Comparison of ENCODE assay signal across 15 mouse cellular contexts in the genomic region with DNA sequence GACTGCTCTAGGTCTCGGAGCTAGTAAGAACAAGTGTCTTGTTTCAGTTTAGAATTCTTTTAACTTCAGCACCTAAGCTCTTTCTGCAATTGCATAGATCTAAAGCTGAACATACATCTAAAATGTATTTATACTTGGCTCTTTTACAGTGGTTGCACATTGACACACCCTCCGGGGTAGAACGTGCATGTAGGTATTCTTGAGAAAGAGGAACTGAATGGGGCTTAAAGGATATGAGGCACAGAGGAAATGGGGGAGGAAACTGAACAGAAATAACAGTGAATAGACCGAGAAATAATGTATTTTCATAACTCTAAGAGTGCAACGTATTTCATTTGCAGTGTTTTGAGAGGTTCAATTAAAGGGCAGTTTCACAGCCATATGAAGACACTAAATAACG. TPM values are rescaled to one million over a fixed set of nuclear protein-coding genes. Genes with fewer than 3 reads are reported as not detected.
A peak's percentile ranks its signal among the peaks of the same experiment; 100 is the strongest.
DNase-seq lines count a peak whose midpoint lies in the region; ATAC-seq and TF ChIP-seq lines count a peak whose summit lies in the region.
"Had no signal": no experiment of that assay in that cellular context is flagged by ENCODE, and none has a peak within 500 bp of the region (broad histone marks: within the 10 kb centered on the region; RNA-seq: fewer than 3 reads in every experiment).

No protein-coding gene starts in this region.

- no peak for TF ChIP-seq POLR2A in thymus, adult 2 months (IDR thresholded peaks at IDR 0.05; ENCODE audit: control insufficient read depth, extremely low read depth, insufficient read depth, low read length, poor library complexity)

- H3K4me3 ChIP-seq in heart, embryonic 15.5 days = no peak overlapping the region
- H3K4me3 ChIP-seq in thymus, adult 2 months (ENCODE audit: control insufficient read depth, insufficient read depth, low read length) = no peak overlapping the region
- H3K4me3 ChIP-seq: limb, embryonic 13.5 days; midbrain, embryonic 13.5 days; neural tube, embryonic 15.5 days had no signal

- H3K27me3 ChIP-seq in heart, embryonic 15.5 days = no peaks in the 10 kb centered on the region
- no peaks in the 10 kb centered on the region for H3K27me3 ChIP-seq in thymus, adult 2 months (ENCODE audit: control insufficient read depth, insufficient read depth, low read length)
- no peaks in the 10 kb centered on the region for H3K27me3 ChIP-seq in splenic B cell, adult 2 months (ENCODE audit: control insufficient read depth, insufficient read depth, low read length, poor library complexity, severe bottlenecking)
- H3K27me3 ChIP-seq: limb, embryonic 13.5 days; midbrain, embryonic 13.5 days; neural tube, embryonic 15.5 days had no signal

- no peak for DNase-seq in heart, adult 18-20 months
- DNase-seq in thymus, adult 2 months = peak; percentile 16
- no peak for DNase-seq in thymus, postnatal 4 days
- peak; percentile 85 for DNase-seq in splenic B cell, adult 2 months (ENCODE audit: low read depth, low spot score)
- no peak for DNase-seq in kidney, postnatal 36 days
- no peak for DNase-seq in left cerebral cortex, postnatal 36 days (ENCODE audit: low spot score in 2 of 2)
- DNase-seq: gastrocnemius, postnatal 10 days; kidney, postnatal 14 days had no signal

- no peak for TF ChIP-seq CTCF in thymus, adult 2 months (IDR thresholded peaks at IDR 0.05; ENCODE audit: borderline replicate concordance, control insufficient read depth, extremely low read depth, insufficient read depth, low read length, poor library complexity)

- no peaks in the 10 kb centered on the region for H3K36me3 ChIP-seq in heart, embryonic 15.5 days
- H3K36me3 ChIP-seq in thymus, adult 2 months (ENCODE audit: control insufficient read depth, insufficient read depth, low read length) = no peaks in the 10 kb centered on the region
- H3K36me3 ChIP-seq in splenic B cell, adult 2 months (ENCODE audit: control insufficient read depth, insufficient read depth, low read length, poor library complexity, severe bottlenecking) = 0 out of 2 replicates have a peak, but pooled peaks cover 2% of the 10 kb centered on the region
- H3K36me3 ChIP-seq: limb, embryonic 13.5 days; midbrain, embryonic 13.5 days; neural tube, embryonic 15.5 days had no signal

- no peak overlapping the region for H3K27ac ChIP-seq in heart, embryonic 15.5 days
- H3K27ac ChIP-seq in thymus, adult 2 months (ENCODE audit: control insufficient read depth, insufficient read depth, low read length) = no peak overlapping the region
- H3K27ac ChIP-seq: hindbrain, embryonic 14.5 days; limb, embryonic 13.5 days; midbrain, embryonic 13.5 days; neural tube, embryonic 15.5 days had no signal

- peak overlapping the region; percentile 10; the same call in 1 of the 2 replicates for H3K4me2 ChIP-seq in heart, embryonic 15.5 days
- H3K4me2 ChIP-seq: hindbrain, embryonic 14.5 days; limb, embryonic 13.5 days; midbrain, embryonic 13.5 days; neural tube, embryonic 15.5 days had no signal

- no peak overlapping the region for H3K9ac ChIP-seq in heart, embryonic 15.5 days
- H3K9ac ChIP-seq: hindbrain, embryonic 14.5 days; limb, embryonic 13.5 days; midbrain, embryonic 13.5 days; neural tube, embryonic 15.5 days had no signal

- H3K4me1 ChIP-seq in heart, embryonic 15.5 days (replicated peaks) = peaks cover 26% of the 10 kb centered on the region
- peaks cover 7% of the 10 kb centered on the region; the same call in 1 of the 2 replicates for H3K4me1 ChIP-seq in thymus, adult 2 months (replicated peaks; ENCODE audit: control insufficient read depth, insufficient read depth, low read length)

- intact Hi-C loops in left cerebral cortex, postnatal 36 days (cut with DNase I) = no loop called here

- no peaks in the 10 kb centered on the region for H3K9me3 ChIP-seq in heart, embryonic 15.5 days (replicated peaks)
- H3K9me3 ChIP-seq: limb, embryonic 13.5 days; midbrain, embryonic 13.5 days; neural tube, embryonic 15.5 days had no signal

- ATAC-seq in heart, embryonic 15.5 days (replicated peaks; ENCODE audit: insufficient number of reproducible peaks, insufficient read depth, low FRiP score, low read depth) = no peak
- ATAC-seq in inflammation-experienced regulatory T-cells, adult 6 months = peak; percentile 25
- ATAC-seq: midbrain, embryonic 13.5 days had no signal

- 69% methylated on average over 6 of the region's 6 CpGs for WGBS in heart, embryonic 15.5 days
- WGBS in thymus, adult 2 months = 14% methylated on average over 6 of the region's 6 CpGs

RNA-seq across cellular contexts. Expression of a gene that starts 2.3 kb away (rescaled TPM):
- polyA plus RNA-seq in heart, embryonic 15.5 days (2015; fragmentation: Nextera tagmentation; extraction: Ambion mirVana) = not detected in 2 replicates
- total RNA-seq in heart, adult 18-20 months (2021) = not detected
- polyA plus RNA-seq in thymus, adult 2 months (2012; rRNA removed) = not detected in 2 replicates
- not detected for polyA plus RNA-seq in inflammation-experienced regulatory T-cells, adult 6 months (2017; shearing (Covaris generic))
- not detected for total RNA-seq in left cerebral cortex, postnatal 36 days (2021)
- total RNA-seq: gastrocnemius, postnatal 10 days had no signal
- polyA plus RNA-seq: hindbrain, embryonic 14.5 days; limb, embryonic 13.5 days; midbrain, embryonic 13.5 days; neural tube, embryonic 15.5 days; small intestine, adult 2 months had no signal

RNA-seq across cellular contexts. Expression of a gene that starts 2.6 kb away (rescaled TPM):
- 33.1 and 35.4 TPM in 2 replicates for polyA plus RNA-seq in heart, embryonic 15.5 days (2015; fragmentation: Nextera tagmentation; extraction: Ambion mirVana)
- total RNA-seq in heart, adult 18-20 months (2021) = 10 to 100 TPM; 36.6 to 37.3 TPM
- 51.6 and 62.9 TPM in 2 replicates for polyA plus RNA-seq in thymus, adult 2 months (2012; rRNA removed)
- 10 to 100 TPM; 49.8 to 65.3 (median 61.3) TPM for polyA plus RNA-seq in inflammation-experienced regulatory T-cells, adult 6 months (2017; shearing (Covaris generic))
- 10 to 100 TPM; 62.6 to 73.0 TPM for total RNA-seq in left cerebral cortex, postnatal 36 days (2021)

Comparison
In these comparisons a context has a peak if more than half of its experiments do, and no peak if none do; other contexts are left out.
1. DNase-seq: peak in thymus, adult 2 months (single experiment) and splenic B cell, adult 2 months (single experiment); none in heart, adult 18-20 months (0 of 2), thymus, postnatal 4 days (single experiment), kidney, postnatal 36 days (0 of 2) and left cerebral cortex, postnatal 36 days (0 of 2).